Mouse (Mus musculus) neural tube, embryonic 13.5 days (tissue): ENCODE data around the gene Rergl. TPM values are rescaled to one million over a fixed set of nuclear protein-coding genes. Genes with fewer than 3 reads are reported as not detected.

ENCODE experiments used
- polyA plus RNA-seq: library from polyadenylated mRNA; unstranded; fragments of >200 nt; fragmentation: Nextera tagmentation; extraction: Ambion mirVana; gene quantifications from 2 replicates; pipeline ENCODE4 v1.2.1, GENCODE M21; 2015

The Rergl gene
- polyA plus RNA-seq, 1 experiment from 2014 or later, result not detected

Other genes with a start within 250 kb of the Rergl start
- 0.18 and 0.21 TPM in 2 replicates for gene Pik3c2g, start 85.2 kb upstream of the Rergl start, polyA plus RNA-seq